Comparison of ENCODE assay signal across 12 mouse cellular contexts in the genomic region with DNA sequence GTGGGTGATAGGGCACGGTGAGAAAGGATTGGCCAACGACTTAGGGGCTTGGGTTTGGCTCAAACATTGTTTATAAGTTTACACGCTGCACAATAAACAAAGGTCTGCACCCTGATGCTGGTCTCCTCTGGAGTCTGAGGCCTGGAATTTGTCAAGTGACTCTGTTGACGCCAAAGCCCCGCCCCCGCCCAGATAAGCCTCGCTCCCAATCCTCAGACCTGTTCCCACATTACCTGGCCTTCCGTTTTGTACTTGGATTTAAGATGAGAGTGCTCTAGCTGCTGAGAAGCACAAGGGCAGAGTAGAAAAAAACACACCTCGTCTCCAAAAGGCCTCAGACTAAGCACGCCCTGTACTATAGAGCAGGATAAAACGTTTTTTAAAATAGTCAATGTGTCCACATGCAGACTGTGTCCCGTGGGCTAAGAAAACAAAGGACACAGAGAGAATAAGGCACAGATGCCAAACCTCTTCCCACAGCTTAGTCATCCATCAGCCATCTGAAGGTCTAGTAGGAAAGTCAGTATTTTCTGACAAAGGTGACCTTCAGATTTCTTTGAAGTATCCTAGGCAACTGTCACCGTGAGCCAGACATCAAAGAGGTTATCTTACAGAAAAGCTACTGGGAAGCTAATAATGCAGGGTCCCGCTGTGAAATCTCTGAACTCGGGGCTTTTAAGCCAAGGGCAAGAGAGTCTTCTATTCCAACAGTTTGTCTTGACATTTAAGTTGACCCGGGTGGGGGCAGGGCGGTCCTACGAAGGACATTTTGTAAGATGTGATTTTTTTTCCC. TPM values are rescaled to one million over a fixed set of nuclear protein-coding genes. Genes with fewer than 3 reads are reported as not detected.
DNase-seq lines count a peak whose midpoint lies in the region; ATAC-seq and TF ChIP-seq lines count a peak whose summit lies in the region.
"Had no signal": no experiment of that assay in that cellular context is flagged by ENCODE, and none has a peak within 500 bp of the region (broad histone marks: within the 10 kb centered on the region; RNA-seq: fewer than 3 reads in every experiment).

No protein-coding gene starts in this region.

- no peak overlapping the region for H3K9ac ChIP-seq in hindbrain, embryonic 14.5 days
- no peak overlapping the region for H3K9ac ChIP-seq in hindbrain, postnatal 0 days (replicated peaks; ENCODE audit: low read length)
- H3K9ac ChIP-seq in midbrain, embryonic 14.5 days (replicated peaks; ENCODE audit: low read length) = no peak overlapping the region

- ATAC-seq in hindbrain, embryonic 14.5 days (ENCODE audit: low FRiP score) = no peak
- ATAC-seq in hindbrain, postnatal 0 days = no peak
- peak; percentile 57; the same call in 1 of the 2 replicates for ATAC-seq in midbrain, embryonic 14.5 days (ENCODE audit: low FRiP score, low TSS enrichment)
- ATAC-seq: inflammation-experienced regulatory T-cells, adult 6 months had no signal

- H3K27ac ChIP-seq in hindbrain, embryonic 14.5 days = 0 out of 2 replicates have a peak overlapping the region, but pooled peaks have one; percentile 3
- no peak overlapping the region for H3K27ac ChIP-seq in hindbrain, postnatal 0 days
- H3K27ac ChIP-seq in midbrain, embryonic 14.5 days (replicated peaks; ENCODE audit: low read depth, low read length) = peak overlapping the region; percentile 50

- no peaks in the 10 kb centered on the region for H3K4me1 ChIP-seq in hindbrain, embryonic 14.5 days (replicated peaks; ENCODE audit: control insufficient read depth, insufficient read depth, low read length)
- no peaks in the 10 kb centered on the region for H3K4me1 ChIP-seq in hindbrain, postnatal 0 days (ENCODE audit: insufficient read depth, low read length)
- 0 out of 2 replicates have a peak, but pooled peaks cover 9% of the 10 kb centered on the region for H3K4me1 ChIP-seq in midbrain, embryonic 14.5 days (ENCODE audit: control insufficient read depth, insufficient read depth, low read length)

- no peak for DNase-seq in hindbrain, embryonic 14.5 days (ENCODE audit: low spot score)
- DNase-seq in hindbrain, postnatal 0 days (ENCODE audit: low spot score) = no peak
- peak; percentile 41 to 54 for DNase-seq in adrenal gland, adult 18-20 months (ENCODE audit: low spot score in 2 of 2)
- peak; percentile 67 for DNase-seq in embryo, embryonic 10.5 days (ENCODE audit: low spot score)
- peak; percentile 67 for DNase-seq in midbrain, embryonic 14.5 days
- DNase-seq in layer of hippocampus, postnatal 14 days (ENCODE audit: low spot score in 2 of 2) = no peak
- no peak for DNase-seq in layer of hippocampus, postnatal 10 days (ENCODE audit: low spot score in 2 of 2)
- DNase-seq: spleen, adult 18-20 months; thymus, postnatal 25 days had no signal

- H3K4me3 ChIP-seq in hindbrain, embryonic 14.5 days (replicated peaks; ENCODE audit: low read length) = no peak overlapping the region
- no peak overlapping the region for H3K4me3 ChIP-seq in hindbrain, postnatal 0 days (ENCODE audit: low read length)
- no peak overlapping the region for H3K4me3 ChIP-seq in midbrain, embryonic 14.5 days (replicated peaks; ENCODE audit: low read depth, low read length)

- no peak for TF ChIP-seq CTCF in hindbrain, postnatal 0 days (IDR thresholded peaks at IDR 0.05; ENCODE audit: low read depth)

- no peak overlapping the region for H3K4me2 ChIP-seq in hindbrain, embryonic 14.5 days (replicated peaks)
- no peak overlapping the region for H3K4me2 ChIP-seq in hindbrain, postnatal 0 days (ENCODE audit: low read depth, low read length)
- H3K4me2 ChIP-seq in midbrain, embryonic 14.5 days (ENCODE audit: low read length) = no peak overlapping the region

- no peaks in the 10 kb centered on the region for H3K36me3 ChIP-seq in hindbrain, embryonic 14.5 days (replicated peaks; ENCODE audit: control insufficient read depth, insufficient read depth)
- H3K36me3 ChIP-seq in hindbrain, postnatal 0 days (ENCODE audit: insufficient read depth, low read length) = no peaks in the 10 kb centered on the region
- no peaks in the 10 kb centered on the region for H3K36me3 ChIP-seq in midbrain, embryonic 14.5 days (ENCODE audit: control insufficient read depth, insufficient read depth, low read length)
- H3K36me3 ChIP-seq: G1E had no signal

- peaks cover 6% of the 10 kb centered on the region; the same call in 1 of the 2 replicates for H3K9me3 ChIP-seq in hindbrain, embryonic 14.5 days (ENCODE audit: control insufficient read depth, low read length)
- 0 out of 2 replicates have a peak, but pooled peaks cover 4% of the 10 kb centered on the region for H3K9me3 ChIP-seq in hindbrain, postnatal 0 days (ENCODE audit: low read length)
- H3K9me3 ChIP-seq in midbrain, embryonic 14.5 days (ENCODE audit: control insufficient read depth, low read length) = no peaks in the 10 kb centered on the region

- H3K27me3 ChIP-seq in hindbrain, embryonic 14.5 days (ENCODE audit: control insufficient read depth, insufficient read depth, low read length) = no peaks in the 10 kb centered on the region
- H3K27me3 ChIP-seq in hindbrain, postnatal 0 days (ENCODE audit: insufficient read depth, low read length) = no peaks in the 10 kb centered on the region
- H3K27me3 ChIP-seq in midbrain, embryonic 14.5 days (ENCODE audit: control insufficient read depth, insufficient read depth, low read length) = no peaks in the 10 kb centered on the region

- WGBS in hindbrain, embryonic 14.5 days = 21% methylated on average over 18 of the region's 18 CpGs
- 24% methylated on average over 18 of the region's 18 CpGs for WGBS in hindbrain, postnatal 0 days
- WGBS in midbrain, embryonic 14.5 days = 20% methylated on average over 18 of the region's 18 CpGs

RNA-seq across cellular contexts. Expression of a gene that starts 16.9 kb away (rescaled TPM):
- polyA plus RNA-seq in hindbrain, embryonic 14.5 days (2014; fragmentation: Nextera tagmentation; extraction: Ambion mirVana) = 6.1 and 7.4 TPM in 2 replicates
- 5.4 and 6.4 TPM in 2 replicates for total RNA-seq in hindbrain, postnatal 0 days (2014; rRNA removed)
- 9.4 and 11.7 TPM in 2 replicates for polyA plus RNA-seq in hindbrain, postnatal 0 days (2015; fragmentation: Nextera tagmentation; extraction: Ambion mirVana)
- total RNA-seq in adrenal gland, adult 18-20 months (2021) = not detected
- polyA plus RNA-seq in midbrain, embryonic 14.5 days (2014; fragmentation: Nextera tagmentation; extraction: Ambion mirVana) = 14.3 and 14.4 TPM in 2 replicates
- total RNA-seq in layer of hippocampus, postnatal 14 days (2021) = 1 to 10 TPM in 1 of 2 experiments, under 1 TPM in 1; 0.93 to 1.1 TPM
- 1 to 10 TPM; 2.2 to 2.7 TPM for total RNA-seq in layer of hippocampus, postnatal 10 days (2021)
- total RNA-seq: G1E; liver, adult 2 months had no signal
- polyA plus RNA-seq: G1E; inflammation-experienced regulatory T-cells, adult 6 months had no signal

RNA-seq across cellular contexts. Expression of a gene that starts 37.8 kb away (rescaled TPM):
- 5.6 and 6.8 TPM in 2 replicates for polyA plus RNA-seq in hindbrain, embryonic 14.5 days (2014; fragmentation: Nextera tagmentation; extraction: Ambion mirVana)
- total RNA-seq in hindbrain, postnatal 0 days (2014; rRNA removed) = 20.7 and 26.1 TPM in 2 replicates
- 2.8 TPM in 2 replicates for polyA plus RNA-seq in hindbrain, postnatal 0 days (2015; fragmentation: Nextera tagmentation; extraction: Ambion mirVana)
- total RNA-seq in adrenal gland, adult 18-20 months (2021) = 10 to 100 TPM; 20.9 to 24.0 TPM
- polyA plus RNA-seq in midbrain, embryonic 14.5 days (2014; fragmentation: Nextera tagmentation; extraction: Ambion mirVana) = 6.4 and 6.6 TPM in 2 replicates
- total RNA-seq in layer of hippocampus, postnatal 14 days (2021) = 10 to 100 TPM; 31.7 to 33.6 TPM
- total RNA-seq in layer of hippocampus, postnatal 10 days (2021) = 10 to 100 TPM; 30.7 to 32.8 TPM

Comparison
In these comparisons a context has a peak if more than half of its experiments do, and no peak if none do; other contexts are left out.
1. DNase-seq: peak in adrenal gland, adult 18-20 months (2 of 2), embryo, embryonic 10.5 days (single experiment) and midbrain, embryonic 14.5 days (single experiment); none in hindbrain, embryonic 14.5 days (single experiment), hindbrain, postnatal 0 days (single experiment), layer of hippocampus, postnatal 14 days (0 of 2) and layer of hippocampus, postnatal 10 days (0 of 2).